Mouse (Mus musculus): ENCODE data around the gene Zfp605. TPM values are rescaled to one million over a fixed set of nuclear protein-coding genes. Genes with fewer than 3 reads are reported as not detected.
A peak's percentile ranks its signal among the peaks of the same experiment; 100 is the strongest.
"Not testable (repeated sequence)": the region's sequence is repeated elsewhere in the genome, so short reads cannot be mapped to it uniquely, and the experiment has no call there.

Gene Zfp605
- 10 to 100 TPM; 17.4 to 18.6 TPM for total RNA-seq (2021)

DNA sequence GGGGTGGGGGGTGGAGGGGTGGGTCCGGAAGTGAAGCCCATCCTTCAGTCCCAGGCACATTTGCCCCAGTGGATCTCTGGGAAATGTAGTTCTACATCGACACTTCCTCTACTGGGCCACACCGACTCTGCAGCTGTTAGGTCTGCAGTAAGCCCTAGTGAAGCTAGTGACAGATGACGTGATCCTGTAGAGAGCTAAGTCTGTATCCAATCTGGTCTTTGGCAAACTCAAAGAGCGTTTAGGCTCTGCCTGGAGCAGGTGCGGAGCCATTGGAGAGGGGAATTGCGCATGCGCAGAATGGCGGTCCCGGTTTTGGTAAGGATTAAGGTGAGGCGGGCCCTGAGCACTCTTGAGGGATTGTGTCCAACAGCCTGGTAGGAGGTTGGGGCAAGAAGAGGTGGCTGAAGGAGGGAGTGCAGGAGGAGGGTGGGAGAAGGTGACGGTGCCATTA, at the start of gene Zfp605:
Gene Zfp605, plus strand, starts transcription at position 102 of the 451 bp plus-strand sequence.
- DNase-seq (ENCODE audit: low spot score in 2 of 2), result peak; percentile 93 to 96
- intact Hi-C loops (cut with DNase I), result loop anchor here (1.0 kb wide), 1 partner anchor 25 kb away; the partner anchor contains the start of gene Chfr

- DNase-seq (ENCODE audit: low spot score in 2 of 2); intact Hi-C loops (cut with DNase I): not testable (repeated sequence)
Observed at GRCm38 (mm10) chr5:110072413-110072812, 37.5 kb upstream of the Zfp605 start, which contains the start of gene Gm17655. TSS of gene Gm17655 (minus strand) at chr5:110072513.

GRCm38 (mm10) chr5:110082961-110083360, 26.9 kb upstream of the Zfp605 start:
- intact Hi-C loops (cut with DNase I), result no loop called here
- no peak for DNase-seq (ENCODE audit: low spot score in 2 of 2)

GRCm38 (mm10) chr5:110086161-110086866, 23.6 kb upstream of the Zfp605 start:
- intact Hi-C loops (cut with DNase I), result no loop called here
- no peak for DNase-seq (ENCODE audit: low spot score in 2 of 2)

GRCm38 (mm10) chr5:110091546-110091945, 18.3 kb upstream of the Zfp605 start:
- intact Hi-C loops (cut with DNase I), result loop anchor here (5.0 to 10.0 kb wide), 2 partner anchors 34 to 1397 kb away; partner anchors contain the start of gene Fgfrl1
- no peak for DNase-seq (ENCODE audit: low spot score in 2 of 2)

DNA sequence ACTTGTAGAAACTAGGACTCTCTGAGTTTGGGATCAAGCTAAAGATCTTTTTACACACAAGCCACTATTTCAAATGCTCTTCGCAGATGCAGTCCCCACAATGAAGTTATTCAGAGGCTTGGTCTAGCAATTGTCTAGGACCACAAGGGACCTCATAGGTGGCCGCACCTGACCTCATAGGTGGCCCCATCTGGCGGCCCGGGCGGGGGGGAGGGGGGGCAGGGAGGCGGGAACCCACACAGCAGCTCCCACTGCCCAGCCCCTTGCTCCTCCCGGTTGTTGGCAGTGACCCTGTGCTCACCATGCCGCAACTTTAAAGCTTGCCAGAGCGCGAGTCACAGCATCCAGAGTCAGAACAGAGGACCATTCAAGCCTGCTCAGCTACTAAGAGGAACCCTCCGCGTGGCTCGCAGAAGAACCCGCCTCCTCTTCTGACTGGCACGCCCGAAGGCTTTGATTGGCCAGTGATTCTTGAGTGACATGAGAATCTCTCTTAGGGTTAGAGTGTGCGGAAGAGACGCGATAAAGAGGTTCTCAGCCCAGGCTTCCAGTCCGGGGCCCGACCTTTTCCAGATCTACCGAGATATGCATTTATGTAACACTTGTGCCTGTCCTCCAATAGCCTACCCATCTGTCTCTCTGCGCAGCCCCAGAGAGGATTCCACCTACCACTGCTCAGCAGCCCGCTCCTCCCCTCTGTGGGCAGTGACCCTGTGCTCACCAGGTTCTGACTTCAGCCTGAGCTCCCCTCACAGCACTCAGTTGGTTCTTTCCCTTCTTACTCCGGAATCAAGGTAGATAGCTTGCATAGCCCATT, 15.7 kb upstream of the Zfp605 start, which contains the start of gene Gm35315:
Gene Gm35315, minus strand, starts transcription at position 391 of the 817 bp plus-strand sequence.
- intact Hi-C loops (cut with DNase I), result loop anchor here (5.0 to 10.0 kb wide), 2 partner anchors 37 to 1399 kb away; partner anchors contain the start of gene Fgfrl1
- DNase-seq (ENCODE audit: low spot score in 2 of 2), result peak; percentile 87 to 94

GRCm38 (mm10) chr5:110094847-110095213, 15.1 kb upstream of the Zfp605 start:
- intact Hi-C loops (cut with DNase I), result loop anchor here (5.0 to 10.0 kb wide), 2 partner anchors 38 to 1400 kb away; partner anchors contain the start of gene Fgfrl1
- no peak for DNase-seq (ENCODE audit: low spot score in 2 of 2)

DNA sequence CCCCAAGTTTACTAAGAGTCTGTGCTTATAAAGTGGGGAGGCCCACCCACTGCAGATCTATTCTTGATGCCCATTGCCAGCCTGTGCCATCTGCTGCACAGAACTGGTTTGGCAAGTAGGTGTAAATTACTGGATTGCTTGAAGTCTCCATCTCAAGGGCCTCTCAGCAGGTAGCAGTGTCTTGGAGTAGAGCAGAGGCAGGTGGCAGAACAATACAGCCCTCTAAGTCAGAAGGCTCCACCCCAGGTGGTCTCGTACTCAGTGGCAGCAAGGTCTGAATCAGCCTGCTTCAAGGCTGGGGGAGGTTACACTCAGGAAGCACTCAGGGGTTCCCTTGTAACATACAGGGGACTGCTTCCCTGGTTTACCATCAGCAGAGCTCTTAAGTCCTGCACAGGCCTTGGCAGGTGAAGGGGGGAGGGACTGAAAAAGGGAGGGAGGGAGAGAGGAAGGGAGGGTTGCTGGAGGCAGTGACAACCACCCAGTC, 10.9 kb upstream of the Zfp605 start:
- peak; percentile 41 to 85 for DNase-seq (ENCODE audit: low spot score in 2 of 2)
- intact Hi-C loops (cut with DNase I), result loop anchor here (10.0 kb wide), 1 partner anchor 1404 kb away; the partner anchor contains the start of gene Fgfrl1

DNA sequence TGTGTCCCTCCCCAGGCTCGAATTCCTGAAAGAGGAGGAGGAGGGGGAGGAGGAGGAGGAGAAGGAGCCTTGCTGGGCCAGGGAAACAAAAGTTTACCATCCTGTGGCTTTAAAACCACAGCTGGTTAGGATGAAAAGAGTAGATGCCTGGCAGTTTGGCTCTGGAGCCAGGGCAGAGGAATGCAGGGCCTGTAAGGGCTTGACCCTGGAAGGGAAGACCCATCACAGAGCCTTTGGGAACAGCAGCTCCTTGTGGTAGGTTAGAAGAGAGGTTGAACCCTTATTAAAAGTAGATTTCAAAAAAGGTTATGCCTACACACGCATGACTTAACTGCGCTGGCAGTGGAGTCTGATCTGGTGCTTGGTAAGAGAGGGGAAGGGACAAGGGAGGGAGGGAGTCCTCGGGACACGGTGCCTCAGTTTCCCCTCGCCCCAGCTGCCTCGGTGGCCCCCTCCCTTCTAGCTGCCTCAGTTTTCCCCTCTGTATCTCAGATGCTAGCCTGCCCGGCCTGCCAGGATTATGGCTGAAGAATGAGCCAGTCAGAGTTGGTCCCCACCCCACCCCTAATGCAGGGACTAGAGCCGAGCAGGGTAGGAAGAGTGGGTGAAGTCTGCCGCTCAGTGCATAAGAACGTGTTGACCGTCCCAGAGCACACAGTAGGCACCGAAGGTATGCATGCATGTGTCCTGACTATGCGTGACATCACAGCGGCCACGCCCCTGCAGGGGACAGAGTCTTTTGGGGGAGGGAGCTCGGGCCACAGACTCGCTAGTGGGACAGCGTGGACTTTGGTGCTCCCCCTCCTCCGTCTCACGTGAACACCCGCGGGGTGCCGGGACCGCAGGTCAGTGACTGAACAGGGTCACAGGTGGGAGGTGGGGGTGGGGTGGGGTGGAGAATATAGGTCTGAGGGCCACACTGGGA, 10.0 kb upstream of the Zfp605 start, which contains the start of gene Plcxd1:
Gene Plcxd1, plus strand, starts transcription at position 314 of the 925 bp plus-strand sequence.
- intact Hi-C loops (cut with DNase I), result loop anchor here (10.0 kb wide), 1 partner anchor 1405 kb away; the partner anchor contains the start of gene Fgfrl1
- DNase-seq (ENCODE audit: low spot score in 2 of 2), result no peak

GRCm38 (mm10) chr5:110100921-110101631, 8.8 kb upstream of the Zfp605 start:
- DNase-seq (ENCODE audit: low spot score in 2 of 2), result peak in 1 of 2 experiments; percentile 33
- intact Hi-C loops (cut with DNase I), result no loop called here

- intact Hi-C loops (cut with DNase I), result no loop called here
- peak; percentile 69 to 82 for DNase-seq (ENCODE audit: low spot score in 2 of 2)
Observed at GRCm38 (mm10) chr5:110101716-110102347, 8.1 kb upstream of the Zfp605 start.

GRCm38 (mm10) chr5:110102429-110102828, 7.5 kb upstream of the Zfp605 start:
- intact Hi-C loops (cut with DNase I), result no loop called here
- no peak for DNase-seq (ENCODE audit: low spot score in 2 of 2)

DNA sequence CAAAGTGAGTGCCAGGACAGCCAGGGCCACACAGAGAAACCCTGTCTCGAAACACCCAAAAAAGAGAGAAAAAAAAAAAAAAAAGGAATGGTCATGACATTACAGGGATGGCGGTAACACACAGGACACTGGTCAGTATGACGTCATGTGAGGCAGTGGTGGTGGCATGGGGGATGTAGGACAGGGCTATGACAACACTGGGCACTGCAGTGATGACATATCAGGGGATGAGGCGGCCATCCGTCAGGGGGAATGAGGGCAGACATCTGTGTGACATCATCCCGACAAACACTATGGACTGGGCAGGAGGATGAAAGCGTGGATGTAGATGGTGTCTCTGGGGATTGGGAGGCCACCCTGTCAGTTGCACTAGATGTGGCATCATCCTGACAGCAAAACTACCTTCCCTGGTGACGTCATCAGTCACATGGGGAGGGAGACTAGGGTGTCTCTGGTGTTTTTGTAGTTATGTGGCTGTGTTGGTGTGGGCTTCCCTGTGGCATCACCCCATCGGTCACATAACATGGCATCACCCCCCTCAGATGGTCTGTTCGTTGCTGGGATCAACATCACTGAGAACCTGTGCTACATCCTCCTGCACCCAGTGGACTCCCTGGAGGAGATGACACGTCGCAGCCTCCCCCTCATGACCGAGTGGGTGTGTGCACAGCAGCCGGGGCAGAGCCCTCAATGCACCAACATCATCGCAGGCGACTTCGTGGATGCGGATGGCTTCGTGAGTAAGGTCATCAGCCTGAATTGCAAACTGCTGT, 6.9 kb upstream of the Zfp605 start:
- peak in 1 of 2 experiments; percentile 23 for DNase-seq (ENCODE audit: low spot score in 2 of 2)
- intact Hi-C loops (cut with DNase I), result no loop called here

DNA sequence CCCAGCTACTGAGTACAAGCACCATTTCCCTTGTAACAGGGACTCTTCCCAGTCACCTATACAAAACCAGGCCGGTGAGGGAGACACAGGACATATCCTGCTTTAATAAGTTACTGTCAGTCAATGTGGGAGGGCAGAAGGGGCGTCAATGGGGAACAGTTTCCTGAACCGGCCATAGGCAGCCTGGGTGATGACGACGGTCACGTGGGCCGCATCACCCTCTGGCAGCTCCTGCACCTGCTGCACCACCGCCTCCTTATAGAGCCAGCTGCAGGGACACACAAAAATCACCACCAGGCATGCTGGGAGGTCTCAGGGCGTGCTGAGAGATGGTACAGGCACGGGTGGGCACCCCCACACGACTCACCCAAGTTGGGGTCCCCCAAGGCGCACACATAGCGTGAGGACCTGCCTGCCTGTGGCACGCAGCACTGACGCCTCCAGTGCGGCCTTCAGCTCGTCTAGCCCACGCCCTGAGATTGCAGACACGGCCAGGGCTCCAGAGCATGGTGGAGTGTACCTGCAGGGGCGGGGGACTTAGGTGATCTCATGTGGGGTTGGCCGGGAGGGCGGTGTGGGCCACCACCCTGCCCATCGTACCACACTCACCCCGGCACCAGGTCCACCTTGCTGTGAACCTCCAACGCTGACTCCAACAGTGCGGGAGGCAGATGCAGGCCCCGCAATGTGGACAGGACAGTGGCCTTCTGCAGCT, 5.8 kb upstream of the Zfp605 start:
- no peak for DNase-seq (ENCODE audit: low spot score in 2 of 2)
- intact Hi-C loops (cut with DNase I), result no loop called here

DNA sequence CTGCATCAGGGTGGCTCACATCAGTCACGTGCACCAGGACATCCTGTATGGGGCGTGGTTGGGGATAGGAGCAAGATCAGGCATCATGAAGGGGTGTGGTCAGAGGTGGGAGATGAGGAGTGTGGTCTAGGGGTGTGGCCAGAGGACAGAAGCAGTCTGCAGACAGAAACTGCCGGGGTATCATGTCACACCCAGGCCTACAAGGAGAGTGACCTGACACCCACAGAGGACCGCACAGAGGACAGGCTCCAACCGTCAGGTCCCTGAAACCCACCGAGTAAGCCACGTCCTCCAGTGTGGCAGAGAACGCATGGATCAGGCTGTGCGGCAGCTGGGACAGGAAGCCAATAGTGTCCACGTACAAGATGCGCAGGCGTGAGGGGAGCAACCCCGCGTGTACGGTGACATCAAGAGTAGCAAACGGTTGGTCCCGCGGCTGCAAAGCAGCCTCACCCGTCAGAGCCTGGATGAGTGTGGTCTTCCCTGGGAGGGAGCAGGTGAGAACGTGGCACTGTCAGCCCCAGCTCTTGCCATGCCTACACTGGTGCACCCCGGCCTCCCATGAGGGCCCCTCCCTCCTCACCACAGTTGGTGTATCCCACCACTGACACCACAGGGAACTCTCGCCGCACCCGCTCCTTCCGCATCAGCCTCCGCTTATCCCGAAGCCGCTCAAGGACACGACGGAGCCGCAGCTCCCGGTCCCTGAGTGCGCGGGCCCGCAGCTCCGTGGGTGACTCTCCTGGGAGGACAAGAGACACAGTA, 5.1 kb upstream of the Zfp605 start:
- no peak for DNase-seq (ENCODE audit: low spot score in 2 of 2)

More for the DNA sequence above, 5.1 kb upstream of the Zfp605 start:
- intact Hi-C loops (cut with DNase I), result no loop called here

Data from left cerebral cortex, postnatal 25 days (tissue).